ENCODE assay signal across 16 mouse cellular contexts in the genomic region with DNA sequence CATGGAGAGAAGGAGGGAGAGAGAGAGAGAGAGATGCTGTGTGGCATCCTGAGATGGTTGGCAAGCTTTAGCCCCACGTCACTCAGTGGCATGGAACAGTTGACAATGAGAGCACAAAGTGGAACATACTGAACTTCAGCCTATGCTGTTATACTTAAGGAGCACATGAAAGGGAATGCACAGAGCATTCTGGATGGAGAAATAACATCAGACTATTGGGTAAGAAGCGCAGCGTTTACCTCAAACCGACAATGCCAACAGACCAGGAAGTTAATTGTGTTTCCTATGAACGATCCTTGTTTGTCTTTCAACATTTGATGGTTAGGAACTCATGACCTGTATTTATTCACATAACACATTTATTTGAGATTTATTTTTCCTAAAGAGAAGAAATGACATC.
"Had no signal": no experiment of that assay in that cellular context is flagged by ENCODE, and none has a peak within 500 bp of the region (broad histone marks: within the 10 kb centered on the region; RNA-seq: fewer than 3 reads in every experiment).

No protein-coding gene starts in this region.

- ATAC-seq: hindbrain, embryonic 16.5 days; inflammation-experienced regulatory T-cells, adult 6 months; intestine, postnatal 0 days; midbrain, embryonic 13.5 days had no signal

- H3K9ac ChIP-seq: limb, embryonic 13.5 days; midbrain, embryonic 13.5 days; neural tube, embryonic 15.5 days had no signal

- H3K27ac ChIP-seq: limb, embryonic 13.5 days; midbrain, embryonic 13.5 days; neural tube, embryonic 15.5 days had no signal

- H3K4me3 ChIP-seq: limb, embryonic 13.5 days; midbrain, embryonic 13.5 days; myocyte; neural tube, embryonic 15.5 days had no signal

- H3K9me3 ChIP-seq: limb, embryonic 13.5 days; midbrain, embryonic 13.5 days; neural tube, embryonic 15.5 days had no signal

- H3K4me2 ChIP-seq: limb, embryonic 13.5 days; midbrain, embryonic 13.5 days; neural tube, embryonic 15.5 days had no signal

- H3K4me1 ChIP-seq: limb, embryonic 13.5 days; midbrain, embryonic 13.5 days; neural tube, embryonic 15.5 days had no signal

- H3K27me3 ChIP-seq: limb, embryonic 13.5 days; midbrain, embryonic 13.5 days; neural tube, embryonic 15.5 days had no signal

- H3K36me3 ChIP-seq: limb, embryonic 13.5 days; midbrain, embryonic 13.5 days; neural tube, embryonic 15.5 days had no signal

- DNase-seq: kidney, adult 8-10 months; kidney, postnatal 36 days; layer of hippocampus, adult 9-11 months; layer of hippocampus, postnatal 36 days; lung, postnatal 14 days; right cerebral cortex, postnatal 4 days; spleen, adult 18-20 months; thymus, adult 18-20 months; thymus, postnatal 14 days had no signal
